Mouse (Mus musculus) regulatory T cell (primary cell): ENCODE results near the gene 1700029F12Rik.

Source experiments
- in situ Hi-C: fragments of 300-600 bp; cut with MboI, MseI; formaldehyde crosslinking; loops from one replicate; pipeline ENCODE4 v1.15.1; 2025; ENCODE audit warnings: high pct_unique_total_duplicates

Gene 1700029F12Rik

DNA sequence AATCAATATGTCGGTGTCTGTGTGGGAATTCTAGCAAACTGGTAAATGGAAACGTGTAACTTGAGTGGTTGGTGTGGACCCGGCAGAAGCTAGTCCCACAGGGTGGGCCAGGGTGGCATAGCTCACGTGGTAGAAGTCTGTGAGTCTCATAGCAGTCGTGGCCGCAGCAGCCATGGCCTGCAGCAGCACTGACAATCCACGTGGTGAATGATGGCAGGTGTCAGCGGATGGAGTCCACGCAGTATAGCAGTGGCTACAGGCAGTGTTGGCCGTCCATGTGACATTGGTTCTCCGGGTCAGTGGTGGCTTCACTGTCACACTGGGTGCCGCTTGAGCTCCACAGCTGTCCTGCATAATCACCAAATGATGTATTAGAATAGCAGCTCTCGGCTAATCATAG is 4.1 kb downstream of the 1700029F12Rik start:
- in situ Hi-C loops, result no loop called here

DNA sequence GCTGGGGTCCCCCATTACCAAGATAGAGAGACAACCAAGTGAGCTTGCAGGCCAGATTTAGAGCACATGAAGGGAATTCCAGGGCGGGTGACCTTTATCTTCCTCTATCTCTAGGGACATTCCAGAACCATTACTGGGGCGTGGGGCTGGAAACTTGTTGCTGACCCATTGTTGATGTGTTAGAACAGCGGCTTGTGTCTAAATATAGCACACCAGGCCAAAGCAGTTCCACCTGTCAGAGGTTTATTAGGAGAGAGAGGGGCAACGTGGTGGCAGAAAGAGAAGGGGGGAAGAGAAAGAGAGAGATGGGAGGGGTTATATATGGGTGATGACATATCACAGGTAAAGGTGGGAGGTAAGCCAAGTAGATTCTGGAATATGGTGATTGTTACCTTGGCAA is 12.3 kb downstream of the 1700029F12Rik start:
- in situ Hi-C loops, result no loop called here

DNA sequence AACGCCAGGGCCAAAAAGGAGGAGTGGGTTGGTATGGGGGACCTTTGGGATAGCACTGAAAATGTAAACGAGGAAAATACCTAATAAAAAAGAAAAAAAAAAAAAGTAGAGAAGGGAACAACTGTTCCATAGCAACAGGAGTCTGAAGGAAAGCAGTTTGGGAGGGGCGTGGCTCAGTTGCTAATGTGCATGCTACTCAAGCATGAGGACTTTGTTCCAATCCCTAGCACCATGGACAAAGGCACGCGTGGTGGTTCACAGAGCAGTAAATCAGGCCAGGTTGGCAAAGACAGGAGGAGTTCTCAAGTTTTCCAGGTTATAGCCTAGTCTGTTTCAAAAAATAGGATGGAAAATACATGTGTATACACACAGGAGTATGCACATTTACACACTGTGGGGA is 14.0 kb downstream of the 1700029F12Rik start:
- in situ Hi-C loops, result no loop called here

GRCm38 (mm10) chr13:97017711-97018110 is 16.5 kb downstream of the 1700029F12Rik start:
- in situ Hi-C loops, result no loop called here

DNA sequence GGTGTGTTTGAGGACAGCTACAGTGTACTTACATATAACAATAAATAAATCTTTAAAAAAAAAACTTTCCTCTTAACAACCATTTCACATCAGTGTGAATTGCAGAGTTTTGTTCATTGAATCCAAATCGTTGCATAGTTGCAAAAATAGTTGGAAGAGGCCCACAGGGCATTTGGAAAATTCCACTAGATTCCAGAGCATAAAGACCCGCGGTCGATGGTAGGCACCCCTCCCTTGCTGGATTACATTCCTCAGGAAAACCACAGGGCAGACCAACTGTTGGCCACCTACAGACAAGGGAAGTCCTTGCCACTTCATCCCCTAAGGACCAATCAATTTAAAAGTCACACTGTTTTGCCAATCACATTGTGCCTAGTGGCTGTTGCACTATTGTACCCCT is 19.8 kb downstream of the 1700029F12Rik start:
- in situ Hi-C loops, result no loop called here

DNA sequence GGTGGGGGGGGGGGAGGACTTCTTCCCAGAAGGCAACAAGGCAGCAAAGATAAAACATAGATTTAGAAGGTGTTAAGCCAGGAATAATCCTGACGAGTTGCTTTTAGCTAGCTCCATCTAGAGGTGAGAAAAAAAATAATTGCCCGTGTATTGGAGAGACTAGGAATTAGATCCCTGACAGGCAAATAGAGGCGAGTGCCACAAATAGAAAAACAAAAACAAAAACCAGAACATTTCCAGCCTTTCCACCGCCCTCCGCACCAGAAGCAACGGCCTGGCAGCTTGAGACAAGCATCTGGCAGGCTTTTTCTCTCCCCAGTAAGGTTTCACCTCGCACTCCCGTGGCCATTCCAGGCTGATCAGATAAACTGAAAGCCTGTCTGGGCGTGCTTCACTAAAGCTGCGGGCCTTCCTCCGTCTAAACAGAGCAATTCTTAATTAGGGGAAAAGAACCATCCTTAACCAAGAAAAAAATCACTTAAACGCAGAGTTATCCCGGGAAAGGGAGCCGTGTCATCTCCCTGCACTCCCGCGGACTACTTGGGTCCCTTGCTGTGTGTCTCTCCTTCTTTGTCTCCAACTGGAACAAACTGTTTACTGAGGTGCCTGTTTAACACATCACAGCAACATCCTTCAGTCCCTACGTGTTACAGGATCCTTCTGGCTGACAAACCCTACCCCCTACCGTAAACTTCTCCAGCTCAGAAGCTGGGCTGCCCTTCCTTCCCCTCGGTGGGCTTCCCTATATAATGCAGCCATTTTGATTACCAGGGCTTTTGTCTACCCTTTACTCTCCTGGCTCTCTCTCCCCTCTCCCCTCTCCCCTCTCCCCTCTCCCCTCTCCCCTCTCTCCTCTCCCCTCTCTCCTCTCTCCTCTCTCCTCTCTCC is 25.7 kb downstream of the 1700029F12Rik start:
- in situ Hi-C loops, result loop anchor here (5.0 to 10.0 kb wide), 2 partner anchors 94 to 151 kb away; no protein-coding TSS in a partner anchor

GRCm38 (mm10) chr13:97007501-97008265 is 26.5 kb downstream of the 1700029F12Rik start:
- in situ Hi-C loops, result loop anchor here (5.0 to 10.0 kb wide), 2 partner anchors 93 to 150 kb away; no protein-coding TSS in a partner anchor

DNA sequence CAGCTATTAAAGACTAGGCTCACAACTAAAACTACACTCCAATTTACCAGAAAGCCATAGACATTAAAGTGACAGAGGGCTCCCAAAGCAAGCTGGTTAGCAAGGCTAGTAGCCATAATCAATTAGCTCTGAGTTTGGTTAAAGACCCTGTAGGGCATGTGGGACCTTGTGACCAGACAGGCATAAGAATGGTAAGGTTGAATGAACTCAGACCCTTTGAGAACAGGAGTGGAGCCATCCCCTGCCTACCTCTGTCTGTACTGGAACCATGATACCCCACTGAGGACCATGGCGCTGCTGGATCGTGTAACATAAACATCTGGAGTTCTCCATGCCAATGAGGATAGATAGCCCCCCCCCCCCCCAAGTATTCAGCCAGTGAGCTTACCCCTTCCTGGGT is 27.4 kb downstream of the 1700029F12Rik start:
- in situ Hi-C loops, result loop anchor here (5.0 to 10.0 kb wide), 2 partner anchors 92 to 149 kb away; no protein-coding TSS in a partner anchor

DNA sequence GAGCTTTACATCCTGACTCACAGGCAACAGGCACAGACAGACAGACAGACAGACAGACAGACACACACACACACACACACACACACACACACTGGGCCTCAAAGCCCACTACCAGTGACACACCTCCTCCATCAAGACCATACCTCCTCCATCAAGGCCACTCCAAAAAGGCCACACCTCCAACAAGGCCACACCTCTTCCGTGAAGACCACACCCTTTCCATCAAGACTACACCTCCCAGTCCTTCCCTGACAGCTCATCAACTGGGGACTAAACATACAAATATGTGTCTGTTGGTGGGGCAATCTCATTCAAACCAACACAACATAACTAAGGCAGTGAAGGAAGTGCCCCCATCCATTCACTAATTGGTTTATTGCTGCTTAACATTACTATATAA is 37.1 kb downstream of the 1700029F12Rik start:
- in situ Hi-C loops, result no loop called here

DNA sequence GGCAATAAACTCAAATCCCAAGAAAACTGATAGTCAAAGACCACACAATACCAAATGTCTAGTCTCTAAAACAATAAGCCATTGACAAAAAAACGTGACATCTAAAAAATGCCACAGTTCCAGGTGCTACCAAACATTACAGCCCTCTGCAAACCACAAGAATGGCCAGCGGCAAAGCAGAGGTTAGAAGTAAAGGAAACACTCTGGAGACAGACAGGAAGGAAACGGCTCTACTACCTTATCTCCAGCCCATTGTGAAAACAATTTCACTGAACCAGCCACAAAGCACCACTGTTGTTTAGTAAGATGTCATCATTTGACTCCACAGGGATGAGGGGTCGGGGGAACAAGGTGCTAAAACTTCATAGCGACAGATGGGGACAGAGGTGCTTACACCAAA is 38.9 kb downstream of the 1700029F12Rik start:
- in situ Hi-C loops, result no loop called here

- in situ Hi-C loops, result no loop called here
Measured at GRCm38 (mm10) chr13:96993291-96993989, 40.7 kb downstream of the 1700029F12Rik start.

GRCm38 (mm10) chr13:96990561-96991265 is 43.4 kb downstream of the 1700029F12Rik start:
- in situ Hi-C loops, result no loop called here

GRCm38 (mm10) chr13:96990045-96990444 is 44.1 kb downstream of the 1700029F12Rik start:
- in situ Hi-C loops, result no loop called here

- in situ Hi-C loops, result no loop called here
Measured at GRCm38 (mm10) chr13:96989129-96989528, 45.0 kb downstream of the 1700029F12Rik start.

DNA sequence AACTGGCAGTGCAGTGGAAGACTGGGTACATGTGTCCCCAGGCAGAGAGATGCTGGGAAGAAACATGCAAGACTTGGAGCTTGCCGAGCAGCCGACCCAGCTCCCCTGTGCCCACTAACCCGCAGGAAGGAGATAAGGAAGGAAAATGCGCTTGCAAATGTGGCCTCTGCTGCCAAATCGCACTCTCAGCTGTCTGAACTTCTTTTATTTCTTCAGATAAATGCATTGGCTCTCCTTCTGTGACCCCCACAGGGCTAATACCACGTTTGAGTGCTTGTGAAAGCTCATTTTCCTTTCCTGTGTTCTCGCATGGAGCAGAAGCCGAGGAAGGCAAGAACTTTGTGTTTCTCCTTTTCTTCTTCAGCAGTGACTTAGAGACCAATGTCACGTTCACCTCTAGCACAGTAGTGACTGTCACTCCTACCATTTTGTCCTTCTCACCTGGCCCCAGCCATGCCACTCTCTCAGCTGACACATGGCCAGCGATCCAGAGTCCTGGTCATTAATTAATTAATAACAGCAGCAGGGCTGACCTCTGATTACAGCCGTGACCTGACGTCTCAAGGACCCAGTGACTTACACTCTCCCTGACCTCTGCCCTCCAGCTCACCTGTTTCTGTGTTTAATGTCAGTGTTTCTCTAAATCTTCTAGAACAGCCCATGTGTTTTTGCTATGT is 48.4 kb downstream of the 1700029F12Rik start:
- in situ Hi-C loops, result no loop called here

DNA sequence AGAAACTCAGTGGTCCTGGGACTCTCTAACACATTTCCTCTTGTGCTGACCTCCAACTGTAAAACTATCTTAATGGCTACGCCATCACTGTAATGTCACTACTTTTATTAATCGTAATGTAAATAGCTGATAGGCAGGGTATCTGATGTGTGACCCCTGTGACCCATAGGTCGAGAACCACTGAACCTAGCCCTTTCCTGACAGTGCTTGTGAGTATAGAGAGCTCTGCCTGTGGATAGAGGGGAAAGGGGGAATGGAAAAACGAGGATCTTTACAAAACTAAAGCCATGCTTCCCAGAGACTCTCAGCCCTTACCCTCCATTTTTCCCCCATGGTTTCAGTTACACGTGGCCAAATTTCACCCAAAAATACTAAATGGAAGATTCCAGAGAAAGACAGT is 49.5 kb downstream of the 1700029F12Rik start:
- in situ Hi-C loops, result no loop called here

- in situ Hi-C loops, result no loop called here
Measured at GRCm38 (mm10) chr13:96983251-96984126, 50.7 kb downstream of the 1700029F12Rik start.

GRCm38 (mm10) chr13:96980561-96980960 is 53.6 kb downstream of the 1700029F12Rik start:
- in situ Hi-C loops, result no loop called here

DNA sequence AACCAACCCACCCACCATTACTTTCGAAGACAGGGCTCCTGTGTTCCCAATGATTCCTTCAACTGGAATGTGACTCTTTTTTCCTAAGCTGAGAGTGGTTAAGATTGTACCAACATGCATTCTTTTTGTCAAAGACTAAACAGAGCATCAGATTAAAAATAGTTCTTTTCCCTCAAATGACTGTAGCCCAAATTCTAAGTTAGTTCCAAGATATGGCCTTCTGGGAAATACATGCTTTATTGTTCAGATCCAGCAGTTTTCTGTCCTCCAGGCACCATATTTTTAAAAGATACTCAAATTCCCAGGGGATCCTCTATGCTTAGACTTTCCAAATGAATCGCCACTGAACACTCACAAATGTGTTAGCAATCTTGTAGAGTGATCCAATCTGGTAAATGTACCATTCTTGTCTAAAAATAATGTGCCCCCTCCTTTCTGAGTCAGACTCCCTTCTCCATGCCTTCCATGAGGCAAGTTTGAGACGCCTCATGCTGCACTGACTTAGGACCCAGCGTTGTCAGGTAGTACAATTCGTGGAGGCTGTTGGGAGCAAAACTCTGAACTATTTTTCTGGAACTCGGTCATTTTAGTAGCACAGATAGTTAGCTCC is 57.1 kb downstream of the 1700029F12Rik start:
- in situ Hi-C loops, result no loop called here
